Mouse (Mus musculus) kidney, embryonic 14.5 days (tissue): Measurements from ENCODE around the gene Gpr34. TPM values are rescaled to one million over a fixed set of nuclear protein-coding genes. Genes with fewer than 3 reads are reported as not detected.

Source experiments
- ATAC-seq: fragments of 200-750 bp; cut with Nextera tagmentation; 2 replicates; pipeline ENCODE4 v1.8.0; 2017; ENCODE audit warnings: moderate number of reproducible peaks, mild to moderate bottlenecking, moderate TSS enrichment, moderate library complexity; ENCODE audit not compliant: low FRiP score, low TSS enrichment
- H3K27ac ChIP-seq: fragments of 300-500 bp; sonication (generic); 2 replicates; pipeline ENCODE4 v1.5.1; 2014; ENCODE audit warnings: low read depth, mild to moderate bottlenecking, low read length, moderate library complexity, mixed read lengths
- H3K27me3 ChIP-seq: fragments of 300-500 bp; sonication (generic); 2 replicates; pipeline ENCODE4 v1.6.1; 2014; ENCODE audit warnings: mild to moderate bottlenecking, low read length; ENCODE audit not compliant: control insufficient read depth, insufficient read depth
- H3K36me3 ChIP-seq: fragments of 300-500 bp; sonication (generic); 2 replicates; pipeline ENCODE4 v1.6.1; 2014; ENCODE audit warnings: low read length, mixed read lengths; ENCODE audit not compliant: control insufficient read depth, insufficient read depth
- H3K4me1 ChIP-seq: fragments of 300-500 bp; sonication (generic); 2 replicates; pipeline ENCODE4 v1.6.1; 2014; ENCODE audit warnings: low read length, mixed read lengths; ENCODE audit not compliant: control insufficient read depth, insufficient read depth
- H3K4me2 ChIP-seq: fragments of 300-500 bp; sonication (generic); replicated peaks from 2 replicates; pipeline ENCODE4 v1.6.1; 2014; ENCODE audit warnings: low read depth, mild to moderate bottlenecking, low read length
- H3K4me3 ChIP-seq: fragments of 300-500 bp; sonication (generic); 2 replicates; pipeline ENCODE4 v1.5.1; 2014; ENCODE audit warnings: mild to moderate bottlenecking, low read length
- H3K9ac ChIP-seq: fragments of 300-500 bp; sonication (generic); 2 replicates; pipeline ENCODE4 v1.6.1; 2014; ENCODE audit warnings: low read depth, mild to moderate bottlenecking, low read length, moderate library complexity
- H3K9me3 ChIP-seq: fragments of 300-500 bp; sonication (generic); 2 replicates; pipeline ENCODE4 v1.6.1; 2016; ENCODE audit warnings: low read length; ENCODE audit not compliant: control insufficient read depth
- WGBS: fragments of 180-500 bp; shearing (Covaris S2); extraction: QIAGEN DNeasy Blood & Tissue Kit; methylation state at CpG from one replicate; pipeline ENCODE4 v1.1.7; 2014; 5-methylcytosine and 5-hydroxymethylcytosine counted together
- polyA plus RNA-seq: library from polyadenylated mRNA; unstranded; fragments of >200 nt; fragmentation: Nextera tagmentation; extraction: Ambion mirVana; gene quantifications from 2 replicates; pipeline ENCODE4 v1.2.1, GENCODE M21; 2014

Gpr34 gene
- polyA plus RNA-seq, 1 experiment from 2014 or later, result 2.5 TPM

DNA sequence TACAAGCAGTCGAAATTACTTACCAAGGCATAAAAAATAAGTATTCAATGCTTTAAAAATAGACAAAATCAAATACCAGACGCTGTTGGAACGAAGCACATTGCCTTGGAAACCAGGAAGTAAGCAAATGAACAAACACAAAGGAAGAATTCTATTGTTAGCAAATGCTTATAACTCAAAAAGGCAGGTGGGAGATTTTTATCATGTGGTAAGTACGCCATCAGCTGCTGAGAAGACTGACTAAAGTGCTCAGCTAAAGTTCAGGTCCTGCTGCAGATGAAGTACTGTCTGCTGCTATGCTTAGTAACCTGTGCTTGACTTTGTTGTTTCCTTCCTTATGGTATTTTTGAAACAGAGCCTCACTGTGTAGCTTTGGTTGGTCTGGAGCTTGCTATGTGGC lies 13.4 kb upstream of the Gpr34 start:
- Histone ChIP-seq H3K9ac (no peak overlapping the region), H3K9me3 (no peaks in the 10 kb centered on the region), H3K4me3 (no peak overlapping the region), H3K4me2 (no peak overlapping the region), H3K4me1 (no peaks in the 10 kb centered on the region), H3K27ac (no peak overlapping the region), H3K36me3 (no peaks in the 10 kb centered on the region; the same call in 1 of the 2 replicates), H3K27me3 (no peaks in the 10 kb centered on the region)
- ATAC-seq, result no peak
- WGBS, result 80% methylated on average over 4 of the region's 4 CpGs

GRCm38 (mm10) chrX:13621473-13621872 lies 10.4 kb upstream of the Gpr34 start:
- 87% methylated on average over 4 of the region's 4 CpGs for WGBS
- H3K4me1 ChIP-seq, result no peaks in the 10 kb centered on the region
- no peaks in the 10 kb centered on the region for H3K27me3 ChIP-seq
- ATAC-seq, result no peak
- H3K4me2 ChIP-seq, result no peak overlapping the region
- no peak overlapping the region for H3K9ac ChIP-seq
- H3K4me3 ChIP-seq, result no peak overlapping the region
- no peak overlapping the region for H3K27ac ChIP-seq
- H3K36me3 ChIP-seq, result no peaks in the 10 kb centered on the region; the same call in 1 of the 2 replicates
- H3K9me3 ChIP-seq, result no peaks in the 10 kb centered on the region

GRCm38 (mm10) chrX:13622654-13623053 lies 9.2 kb upstream of the Gpr34 start:
- 81% methylated on average over 5 of the region's 5 CpGs for WGBS
- Histone ChIP-seq H3K4me3 (no peak overlapping the region), H3K4me1 (no peaks in the 10 kb centered on the region), H3K4me2 (no peak overlapping the region), H3K27me3 (no peaks in the 10 kb centered on the region), H3K27ac (no peak overlapping the region), H3K9ac (no peak overlapping the region), H3K9me3 (no peaks in the 10 kb centered on the region), H3K36me3 (no peaks in the 10 kb centered on the region; the same call in 1 of the 2 replicates)
- no peak for ATAC-seq

- Histone ChIP-seq H3K27ac (no peak overlapping the region), H3K4me3 (no peak overlapping the region), H3K4me2 (no peak overlapping the region), H3K27me3 (no peaks in the 10 kb centered on the region; the same call in 1 of the 2 replicates), H3K4me1 (no peaks in the 10 kb centered on the region), H3K9ac (no peak overlapping the region), H3K9me3 (no peaks in the 10 kb centered on the region), H3K36me3 (no peaks in the 10 kb centered on the region)
- 90% methylated on average over 1 of the region's 1 CpGs for WGBS
- no peak for ATAC-seq
These were observed 4.5 kb downstream of the Gpr34 start for GRCm38 (mm10) chrX:13636398-13636797.

GRCm38 (mm10) chrX:13638894-13639293 lies 7.0 kb downstream of the Gpr34 start:
- H3K4me2 ChIP-seq, result no peak overlapping the region
- H3K27me3 ChIP-seq, result no peaks in the 10 kb centered on the region; the same call in 1 of the 2 replicates
- ATAC-seq, result no peak
- 67% methylated on average over 2 of the region's 2 CpGs for WGBS
- no peak overlapping the region for H3K9ac ChIP-seq
- H3K36me3 ChIP-seq, result no peaks in the 10 kb centered on the region
- H3K27ac ChIP-seq, result no peak overlapping the region
- H3K4me1 ChIP-seq, result no peaks in the 10 kb centered on the region
- no peak overlapping the region for H3K4me3 ChIP-seq
- no peaks in the 10 kb centered on the region for H3K9me3 ChIP-seq

GRCm38 (mm10) chrX:13651889-13652288 lies 20.0 kb downstream of the Gpr34 start:
- H3K9ac ChIP-seq, result no peak overlapping the region
- H3K27me3 ChIP-seq, result no peaks in the 10 kb centered on the region
- H3K36me3 ChIP-seq, result no peaks in the 10 kb centered on the region
- no peaks in the 10 kb centered on the region for H3K4me1 ChIP-seq
- 78% methylated on average over 2 of the region's 2 CpGs for WGBS
- no peak overlapping the region for H3K27ac ChIP-seq
- no peak for ATAC-seq
- H3K9me3 ChIP-seq, result no peaks in the 10 kb centered on the region
- no peak overlapping the region for H3K4me3 ChIP-seq
- no peak overlapping the region for H3K4me2 ChIP-seq

- no peaks in the 10 kb centered on the region for H3K4me1 ChIP-seq
- H3K36me3 ChIP-seq, result no peaks in the 10 kb centered on the region
- H3K27me3 ChIP-seq, result no peaks in the 10 kb centered on the region
- H3K9me3 ChIP-seq, result no peaks in the 10 kb centered on the region
- no peak overlapping the region for H3K9ac ChIP-seq
- WGBS, result 88% methylated on average over 1 of the region's 1 CpGs
- H3K27ac ChIP-seq, result no peak overlapping the region
- no peak overlapping the region for H3K4me3 ChIP-seq
- no peak for ATAC-seq
- H3K4me2 ChIP-seq, result no peak overlapping the region
These were observed 20.4 kb downstream of the Gpr34 start for GRCm38 (mm10) chrX:13652291-13652690.

GRCm38 (mm10) chrX:13655005-13655421 lies 23.1 kb downstream of the Gpr34 start:
- H3K4me1 ChIP-seq, result no peaks in the 10 kb centered on the region
- no peak overlapping the region for H3K9ac ChIP-seq
- no peaks in the 10 kb centered on the region for H3K36me3 ChIP-seq
- ATAC-seq, result no peak
- H3K4me2 ChIP-seq, result no peak overlapping the region
- H3K27me3 ChIP-seq, result no peaks in the 10 kb centered on the region; the same call in 1 of the 2 replicates
- no peak overlapping the region for H3K27ac ChIP-seq
- 79% methylated on average over 3 of the region's 3 CpGs for whole genome bisulfite sequencing
- H3K9me3 ChIP-seq, result no peaks in the 10 kb centered on the region
- H3K4me3 ChIP-seq, result no peak overlapping the region

GRCm38 (mm10) chrX:13655906-13656305 lies 24.0 kb downstream of the Gpr34 start:
- Histone ChIP-seq H3K36me3 (no peaks in the 10 kb centered on the region), H3K27ac (no peak overlapping the region), H3K9ac (no peak overlapping the region), H3K9me3 (no peaks in the 10 kb centered on the region), H3K27me3 (no peaks in the 10 kb centered on the region; the same call in 1 of the 2 replicates), H3K4me2 (no peak overlapping the region), H3K4me3 (no peak overlapping the region), H3K4me1 (no peaks in the 10 kb centered on the region)
- no peak for ATAC-seq
- 86% methylated on average over 6 of the region's 6 CpGs for WGBS
